ENCODE assay signal across 22 mouse cellular contexts in the genomic region with DNA sequence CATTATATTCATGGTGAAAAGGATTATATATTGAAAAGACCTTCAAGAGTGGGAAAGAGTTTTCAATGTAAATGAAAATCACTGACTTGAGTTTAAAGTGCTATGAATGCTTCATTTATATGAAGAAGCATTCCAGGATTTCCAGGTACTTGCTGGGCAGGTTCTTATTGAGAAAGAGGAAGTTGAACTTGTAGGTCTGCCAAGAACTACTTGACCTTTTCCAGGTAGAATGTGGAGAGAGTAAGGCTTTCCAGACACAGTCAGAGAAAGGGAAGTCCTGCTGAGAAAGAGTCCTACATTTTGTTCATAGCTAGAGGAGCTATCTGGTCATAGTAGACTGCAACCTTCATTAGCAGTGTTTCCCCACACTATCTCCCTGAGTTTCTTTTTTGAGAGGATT.
DNase-seq lines count a peak whose midpoint lies in the region; ATAC-seq and TF ChIP-seq lines count a peak whose summit lies in the region.
"Had no signal": no experiment of that assay in that cellular context is flagged by ENCODE, and none has a peak within 500 bp of the region (broad histone marks: within the 10 kb centered on the region; RNA-seq: fewer than 3 reads in every experiment).

No protein-coding gene starts in this region.

- no peak overlapping the region for H3K9ac ChIP-seq in liver, adult 2 months (ENCODE audit: low read depth, low read length)
- H3K9ac ChIP-seq in lung, postnatal 0 days (replicated peaks; ENCODE audit: low read depth), result no peak overlapping the region
- H3K9ac ChIP-seq: forebrain, postnatal 0 days; heart, embryonic 13.5 days; hindbrain, embryonic 12.5 days; hindbrain, embryonic 15.5 days had no signal

- no peak overlapping the region for H3K27ac ChIP-seq in liver, adult 2 months (replicated peaks; ENCODE audit: insufficient read depth, low read depth, low read length)
- H3K27ac ChIP-seq in lung, postnatal 0 days (ENCODE audit: low read length), result no peak overlapping the region
- no peak overlapping the region for H3K27ac ChIP-seq in midbrain, embryonic 10.5 days (replicated peaks)
- H3K27ac ChIP-seq: heart, adult 2 months; heart, embryonic 10.5 days; heart, embryonic 13.5 days; hindbrain, embryonic 12.5 days; hindbrain, embryonic 15.5 days had no signal

- no peaks in the 10 kb centered on the region for H3K36me3 ChIP-seq in liver, adult 2 months (ENCODE audit: control insufficient read depth, insufficient read depth, low read length)
- no peaks in the 10 kb centered on the region for H3K36me3 ChIP-seq in lung, postnatal 0 days (ENCODE audit: insufficient read depth, low read length)
- H3K36me3 ChIP-seq in midbrain, embryonic 10.5 days, result no peaks in the 10 kb centered on the region
- H3K36me3 ChIP-seq: heart, embryonic 10.5 days; heart, embryonic 13.5 days; hindbrain, embryonic 12.5 days; hindbrain, embryonic 15.5 days had no signal

- H3K4me1 ChIP-seq in liver, adult 2 months (ENCODE audit: control insufficient read depth, insufficient read depth, low read length), result no peaks in the 10 kb centered on the region
- no peaks in the 10 kb centered on the region for H3K4me1 ChIP-seq in lung, postnatal 0 days (ENCODE audit: insufficient read depth, low read depth, low read length)
- peaks cover 4% of the 10 kb centered on the region; the same call in 1 of the 2 replicates for H3K4me1 ChIP-seq in midbrain, embryonic 10.5 days
- H3K4me1 ChIP-seq: heart, embryonic 10.5 days; heart, embryonic 13.5 days; hindbrain, embryonic 12.5 days; hindbrain, embryonic 15.5 days had no signal

- no peaks in the 10 kb centered on the region for H3K9me3 ChIP-seq in lung, postnatal 0 days (ENCODE audit: low read length)
- H3K9me3 ChIP-seq in midbrain, embryonic 10.5 days (replicated peaks), result no peaks in the 10 kb centered on the region
- H3K9me3 ChIP-seq: heart, embryonic 10.5 days; heart, embryonic 13.5 days; hindbrain, embryonic 12.5 days; hindbrain, embryonic 15.5 days had no signal

- intact Hi-C loops in heart, postnatal 10 days (cut with DNase I), result no loop called here

- H3K4me3 ChIP-seq in liver, adult 2 months (ENCODE audit: insufficient read depth, low read depth, low read length), result no peak overlapping the region
- H3K4me3 ChIP-seq in lung, postnatal 0 days (ENCODE audit: low read depth, low read length), result no peak overlapping the region
- no peak overlapping the region for H3K4me3 ChIP-seq in midbrain, embryonic 10.5 days
- H3K4me3 ChIP-seq: heart, adult 2 months; heart, embryonic 10.5 days; heart, embryonic 13.5 days; hindbrain, embryonic 12.5 days; hindbrain, embryonic 15.5 days had no signal

- TF ChIP-seq CTCF in liver, adult 2 months (IDR thresholded peaks at IDR 0.05; ENCODE audit: low read depth, low read length), result no peak
- no peak for TF ChIP-seq CTCF in lung, postnatal 0 days (IDR thresholded peaks at IDR 0.05)

- no peak overlapping the region for H3K4me2 ChIP-seq in lung, postnatal 0 days (replicated peaks; ENCODE audit: low read depth, low read length)
- H3K4me2 ChIP-seq: heart, embryonic 13.5 days; hindbrain, embryonic 12.5 days; hindbrain, embryonic 15.5 days had no signal

- no peaks in the 10 kb centered on the region for H3K27me3 ChIP-seq in liver, adult 2 months (ENCODE audit: control insufficient read depth, insufficient read depth, low read length)
- H3K27me3 ChIP-seq in lung, postnatal 0 days (replicated peaks; ENCODE audit: insufficient read depth, low read length), result no peaks in the 10 kb centered on the region
- H3K27me3 ChIP-seq in midbrain, embryonic 10.5 days (ENCODE audit: low read depth, poor library complexity, severe bottlenecking), result no peaks in the 10 kb centered on the region
- H3K27me3 ChIP-seq: heart, embryonic 13.5 days; hindbrain, embryonic 12.5 days; hindbrain, embryonic 15.5 days had no signal

- no peaks in the 10 kb centered on the region for H3K79me2 ChIP-seq in liver, adult 2 months (ENCODE audit: control insufficient read depth, insufficient read depth, low read length)

- peak; percentile 88 for TF ChIP-seq EP300 in lung, postnatal 0 days (IDR thresholded peaks at IDR 0.05)

- ATAC-seq in lung, postnatal 0 days, result peak; percentile 84
- ATAC-seq: forebrain, embryonic 14.5 days; forebrain, postnatal 0 days; Patski had no signal

- DNase-seq in liver, adult 2 months (ENCODE audit: extremely low read depth, low read depth, low spot score), result peak; percentile 3
- DNase-seq in liver, result no peak
- DNase-seq in gonadal fat pad, adult 2 months (ENCODE audit: low read depth), result peak; percentile 73
- DNase-seq in lung, postnatal 0 days (ENCODE audit: low spot score), result peak; percentile 83
- peak; percentile 71 for DNase-seq in lung, postnatal 25 days (ENCODE audit: low spot score)
- no peak for DNase-seq in midbrain, embryonic 10.5 days (ENCODE audit: low spot score)
- no peak for DNase-seq in heart, postnatal 10 days
- DNase-seq in right cerebral cortex, postnatal 14 days, result no peak
- DNase-seq: adrenal gland, adult 2 months; adrenal gland, postnatal 14 days; cerebellum, adult 11-12 months; cerebellum, adult 8-10 months; cerebellum, postnatal 14 days; forebrain, postnatal 0 days; gastrocnemius, postnatal 25 days; heart, adult 2 months had no signal

- no peak for TF ChIP-seq POLR2A in liver, adult 2 months (IDR thresholded peaks at IDR 0.05; ENCODE audit: extremely low read depth, insufficient read depth, low read length)

Comparison
In these comparisons a context has a peak if more than half of its experiments do, and no peak if none do; other contexts are left out.
1. DNase-seq: peak in liver, adult 2 months (single experiment), gonadal fat pad, adult 2 months (single experiment), lung, postnatal 0 days (single experiment) and lung, postnatal 25 days (single experiment); none in liver (single experiment), midbrain, embryonic 10.5 days (single experiment), heart, postnatal 10 days (0 of 2) and right cerebral cortex, postnatal 14 days (single experiment).